Mouse (Mus musculus): Measurements from ENCODE around the gene Etfb. TPM values are rescaled to one million over a fixed set of nuclear protein-coding genes. Genes with fewer than 3 reads are reported as not detected.
A peak's percentile ranks its signal among the peaks of the same experiment; 100 is the strongest.
"Not testable (repeated sequence)": the region's sequence is repeated elsewhere in the genome, so short reads cannot be mapped to it uniquely, and the experiment has no call there.

Gene Etfb
- 89.4 and 94.5 TPM in 2 replicates for polyA plus RNA-seq (2012; rRNA removed)

DNA sequence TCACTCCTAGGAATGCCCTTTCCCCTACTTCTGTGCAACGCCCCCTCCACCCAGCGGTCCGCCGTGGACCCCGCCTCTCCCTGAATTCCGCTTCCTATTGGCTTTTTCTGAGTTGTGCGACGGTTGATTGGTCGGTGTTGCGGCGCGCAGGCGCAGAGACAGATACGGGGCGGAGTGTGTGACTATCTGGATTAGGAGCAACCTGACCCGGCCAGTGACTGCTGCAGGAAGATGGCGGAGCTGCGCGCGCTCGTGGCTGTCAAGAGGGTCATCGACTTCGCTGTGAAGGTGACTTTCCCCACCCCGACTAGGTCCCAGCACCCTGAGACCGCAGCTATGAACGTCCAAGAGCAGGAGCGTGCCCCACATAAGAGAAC, at the start of gene Etfb, which contains the start of gene Gm45233:
Etfb (plus strand) TSS at position 167 of the 377 bp plus-strand sequence.
Gm45233 (plus strand) TSS at position 212 of the 377 bp plus-strand sequence.
- H3K4me3 ChIP-seq (ENCODE audit: insufficient read depth, low read length) = peak within 1 kb of the TSS; percentile 54
- no peaks in the 10 kb centered on the region; the same call in 1 of the 2 replicates for H3K4me1 ChIP-seq (ENCODE audit: control insufficient read depth, insufficient read depth, low read length)
- peak within 1 kb of the TSS; percentile 89 for H3K27ac ChIP-seq (ENCODE audit: insufficient read depth, low read length)
- peak; percentile 85 for TF ChIP-seq POLR2A (IDR thresholded peaks at IDR 0.05; ENCODE audit: extremely low read depth, insufficient read depth, low read length)
- no peak for TF ChIP-seq CTCF (IDR thresholded peaks at IDR 0.05; ENCODE audit: extremely low read depth, insufficient read depth, low read length)

- H3K27ac ChIP-seq (ENCODE audit: insufficient read depth, low read length) = no peak overlapping the region
- H3K4me3 ChIP-seq (ENCODE audit: insufficient read depth, low read length) = no peak overlapping the region
- no peaks in the 10 kb centered on the region for H3K4me1 ChIP-seq (ENCODE audit: control insufficient read depth, insufficient read depth, low read length)
- TF ChIP-seq POLR2A (IDR thresholded peaks at IDR 0.05; ENCODE audit: extremely low read depth, insufficient read depth, low read length) = no peak
- TF ChIP-seq CTCF (IDR thresholded peaks at IDR 0.05; ENCODE audit: extremely low read depth, insufficient read depth, low read length) = no peak
Measured at GRCm38 (mm10) chr7:43399501-43399900, 44.4 kb upstream of the Etfb start.

- H3K4me3 ChIP-seq (ENCODE audit: insufficient read depth, low read length) = no peak overlapping the region
- TF ChIP-seq POLR2A (IDR thresholded peaks at IDR 0.05; ENCODE audit: extremely low read depth, insufficient read depth, low read length) (no peak), CTCF (IDR thresholded peaks at IDR 0.05; ENCODE audit: extremely low read depth, insufficient read depth, low read length) (no peak)
- no peak overlapping the region for H3K27ac ChIP-seq (ENCODE audit: insufficient read depth, low read length)
- H3K4me1 ChIP-seq (ENCODE audit: control insufficient read depth, insufficient read depth, low read length) = no peaks in the 10 kb centered on the region
Measured at GRCm38 (mm10) chr7:43402718-43403117, 41.2 kb upstream of the Etfb start.

GRCm38 (mm10) chr7:43407573-43407972, 36.3 kb upstream of the Etfb start:
- Histone ChIP-seq H3K27ac (ENCODE audit: insufficient read depth, low read length) (no peak overlapping the region), H3K4me3 (ENCODE audit: insufficient read depth, low read length) (no peak overlapping the region), H3K4me1 (ENCODE audit: control insufficient read depth, insufficient read depth, low read length) (no peaks in the 10 kb centered on the region)
- TF ChIP-seq POLR2A (IDR thresholded peaks at IDR 0.05; ENCODE audit: extremely low read depth, insufficient read depth, low read length) (no peak), CTCF (IDR thresholded peaks at IDR 0.05; ENCODE audit: extremely low read depth, insufficient read depth, low read length) (no peak)

DNA sequence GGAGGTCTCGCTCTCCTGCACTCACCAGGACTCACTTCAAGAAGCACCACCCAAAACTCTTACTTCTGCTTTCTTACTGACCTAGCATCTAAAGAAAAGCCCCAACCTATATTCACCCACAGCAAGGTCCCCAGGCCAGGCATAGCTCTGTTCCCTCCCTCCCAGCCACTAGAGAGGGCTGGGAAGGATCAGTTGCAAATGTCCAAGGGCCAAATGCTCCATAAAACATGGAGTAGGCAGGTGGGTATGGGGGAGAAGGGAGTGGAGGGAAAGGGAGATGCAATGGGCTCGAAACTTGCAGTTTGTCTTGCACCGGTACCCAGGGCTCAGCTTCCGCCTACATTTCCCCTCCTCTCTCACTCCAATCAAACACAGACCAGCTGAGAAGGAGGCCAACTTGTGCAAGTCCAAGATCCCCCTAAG, 35.7 kb upstream of the Etfb start, which contains the start of gene Siglecg:
Siglecg (plus strand) TSS at position 74 of the 423 bp plus-strand sequence.
- Histone ChIP-seq H3K4me3 (ENCODE audit: insufficient read depth, low read length) (no peak within 1 kb of the TSS), H3K27ac (ENCODE audit: insufficient read depth, low read length) (no peak within 1 kb of the TSS), H3K4me1 (ENCODE audit: control insufficient read depth, insufficient read depth, low read length) (no peaks in the 10 kb centered on the region)
- TF ChIP-seq POLR2A (IDR thresholded peaks at IDR 0.05; ENCODE audit: extremely low read depth, insufficient read depth, low read length) (no peak), CTCF (IDR thresholded peaks at IDR 0.05; ENCODE audit: extremely low read depth, insufficient read depth, low read length) (no peak)

GRCm38 (mm10) chr7:43409084-43409483, 34.8 kb upstream of the Etfb start:
- no peaks in the 10 kb centered on the region for H3K4me1 ChIP-seq (ENCODE audit: control insufficient read depth, insufficient read depth, low read length)
- TF ChIP-seq POLR2A (IDR thresholded peaks at IDR 0.05; ENCODE audit: extremely low read depth, insufficient read depth, low read length) (no peak), CTCF (IDR thresholded peaks at IDR 0.05; ENCODE audit: extremely low read depth, insufficient read depth, low read length) (no peak)
- H3K27ac ChIP-seq (ENCODE audit: insufficient read depth, low read length) = no peak overlapping the region
- H3K4me3 ChIP-seq (ENCODE audit: insufficient read depth, low read length) = no peak overlapping the region

- H3K4me1 ChIP-seq (ENCODE audit: control insufficient read depth, insufficient read depth, low read length); H3K4me3 ChIP-seq (ENCODE audit: insufficient read depth, low read length); H3K27ac ChIP-seq (ENCODE audit: insufficient read depth, low read length): not testable (repeated sequence)
Measured at GRCm38 (mm10) chr7:43411724-43412123, 32.2 kb upstream of the Etfb start.

DNA sequence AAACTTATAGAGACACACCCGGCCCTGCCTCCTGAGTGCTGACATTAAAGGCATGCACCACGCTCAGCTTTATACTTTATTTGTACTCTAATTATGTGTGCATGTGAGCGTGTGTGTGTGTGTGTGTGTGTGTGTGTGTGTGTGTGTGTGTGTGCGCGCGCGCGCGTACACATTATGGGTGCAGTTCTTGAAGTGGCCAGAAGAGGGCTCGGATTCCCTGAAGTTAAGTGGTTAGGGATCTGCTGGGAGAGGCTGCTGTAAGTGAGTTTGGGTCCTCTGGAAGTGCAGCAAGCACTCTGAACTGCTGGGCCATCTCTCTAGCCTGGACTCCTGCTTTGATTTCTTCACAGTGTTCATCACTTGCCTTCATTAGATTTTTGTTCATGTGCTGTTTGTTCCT, 26.6 kb upstream of the Etfb start:
- no peak for TF ChIP-seq POLR2A (IDR thresholded peaks at IDR 0.05; ENCODE audit: extremely low read depth, insufficient read depth, low read length)
- no peak for TF ChIP-seq CTCF (IDR thresholded peaks at IDR 0.05; ENCODE audit: extremely low read depth, insufficient read depth, low read length)
- H3K4me3 ChIP-seq (ENCODE audit: insufficient read depth, low read length) = no peak overlapping the region
- no peaks in the 10 kb centered on the region for H3K4me1 ChIP-seq (ENCODE audit: control insufficient read depth, insufficient read depth, low read length)
- H3K27ac ChIP-seq (ENCODE audit: insufficient read depth, low read length) = no peak overlapping the region

GRCm38 (mm10) chr7:43422995-43423617, 20.8 kb upstream of the Etfb start:
- TF ChIP-seq POLR2A (IDR thresholded peaks at IDR 0.05; ENCODE audit: extremely low read depth, insufficient read depth, low read length) = no peak
- TF ChIP-seq CTCF (IDR thresholded peaks at IDR 0.05; ENCODE audit: extremely low read depth, insufficient read depth, low read length) = peak; percentile 86
- H3K4me3 ChIP-seq (ENCODE audit: insufficient read depth, low read length) = no peak overlapping the region
- H3K4me1 ChIP-seq (ENCODE audit: control insufficient read depth, insufficient read depth, low read length) = no peaks in the 10 kb centered on the region
- H3K27ac ChIP-seq (ENCODE audit: insufficient read depth, low read length) = no peak overlapping the region

DNA sequence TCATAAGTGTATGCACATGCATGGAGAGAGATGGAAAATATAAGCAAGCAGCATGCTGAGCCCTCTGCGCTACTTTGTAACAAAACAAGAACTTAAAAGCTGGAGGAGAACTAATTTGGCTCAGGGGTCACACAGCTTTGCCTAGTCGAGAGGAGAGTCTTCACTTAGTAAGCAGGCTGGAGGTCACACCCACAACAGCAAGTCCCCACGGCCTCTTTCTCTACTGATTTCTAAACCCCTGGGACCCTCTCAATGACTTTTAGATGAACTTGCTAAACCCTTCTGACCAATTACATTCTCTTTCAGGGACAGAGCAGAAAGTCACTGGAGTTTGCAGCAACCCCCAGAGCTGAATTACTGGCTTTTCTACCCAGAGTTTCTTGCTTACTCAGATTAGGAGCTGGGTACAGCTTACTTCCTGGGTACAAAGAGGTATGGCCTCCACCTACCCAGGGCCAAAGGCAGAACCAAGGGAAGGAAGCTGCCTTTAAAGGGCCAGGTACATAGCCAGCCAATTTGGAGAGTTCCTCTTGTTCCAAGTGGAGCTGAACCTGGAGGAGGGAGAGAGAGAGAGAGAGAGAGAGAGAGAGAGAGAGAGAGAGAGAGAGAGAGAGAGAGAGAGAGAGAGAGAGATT, 19.8 kb upstream of the Etfb start:
- no peak for TF ChIP-seq POLR2A (IDR thresholded peaks at IDR 0.05; ENCODE audit: extremely low read depth, insufficient read depth, low read length)
- no peak for TF ChIP-seq CTCF (IDR thresholded peaks at IDR 0.05; ENCODE audit: extremely low read depth, insufficient read depth, low read length)
- no peak overlapping the region for H3K4me3 ChIP-seq (ENCODE audit: insufficient read depth, low read length)
- no peak overlapping the region for H3K27ac ChIP-seq (ENCODE audit: insufficient read depth, low read length)
- no peaks in the 10 kb centered on the region for H3K4me1 ChIP-seq (ENCODE audit: control insufficient read depth, insufficient read depth, low read length)
